Mouse (Mus musculus) large intestine, adult 2 months (tissue): ENCODE measurements around the gene Trit1. TPM values are rescaled to one million over a fixed set of nuclear protein-coding genes. Genes with fewer than 3 reads are reported as not detected.
"Not testable (repeated sequence)": the region's sequence is repeated elsewhere in the genome, so short reads cannot be mapped to it uniquely, and the experiment has no call there.

ENCODE experiments used
- DNase-seq: peaks from one replicate; pipeline ENCODE4 v3.0.0-alpha.2; 2012; ENCODE audit warnings: low read depth, low spot score
- WGBS: fragments of 180-500 bp; shearing (Covaris S2); methylation state at CpG from one replicate; pipeline ENCODE4 v1.1.7; 2018; 5-methylcytosine and 5-hydroxymethylcytosine counted together
- polyA plus RNA-seq: library from polyadenylated mRNA; depleted of rRNA; stranded (reverse); fragments of >200 nt; gene quantifications from 2 replicates; pipeline ENCODE4 v1.2.3, GENCODE M21; 2012

Trit1 gene
- polyA plus RNA-seq, 1 experiment: 3.0 TPM

- no peak for DNase-seq
Measured at GRCm38 (mm10) chr4:122996618-122997381, 19.6 kb upstream of the Trit1 start.

GRCm38 (mm10) chr4:122998537-122999262 lies 17.7 kb upstream of the Trit1 start:
- WGBS: 57% methylated on average over 12 of the region's 12 CpGs
- no peak for DNase-seq

More at GRCm38 (mm10) chr4:122996618-122997381, 19.6 kb upstream of the Trit1 start:
- 1% methylated on average over 47 of the region's 47 CpGs for WGBS

- DNase-seq: no peak
- WGBS: 68% methylated on average over 4 of the region's 4 CpGs
Measured at GRCm38 (mm10) chr4:122999263-122999691, 17.1 kb upstream of the Trit1 start.

- DNase-seq: no peak
- 88% methylated on average over 14 of the region's 14 CpGs for WGBS
Measured at GRCm38 (mm10) chr4:123000130-123000529, 16.3 kb upstream of the Trit1 start.

- DNase-seq: no peak
- 85% methylated on average over 17 of the region's 17 CpGs for WGBS
Measured at GRCm38 (mm10) chr4:123000617-123001342, 15.6 kb upstream of the Trit1 start.

- WGBS: 43% methylated on average over 15 of the region's 15 CpGs
- no peak for DNase-seq
Measured at GRCm38 (mm10) chr4:123005054-123005966, 11.1 kb upstream of the Trit1 start.

GRCm38 (mm10) chr4:123012501-123012900 lies 3.9 kb upstream of the Trit1 start:
- not testable (repeated sequence) for DNase-seq
- 93% methylated on average over 4 of the region's 4 CpGs for WGBS

- no peak for DNase-seq
- WGBS: 66% methylated on average over 5 of the region's 5 CpGs
Measured at GRCm38 (mm10) chr4:123013346-123013945, 3.0 kb upstream of the Trit1 start.

- no peak for DNase-seq
- WGBS: 46% methylated on average over 3 of the region's 3 CpGs
Measured at GRCm38 (mm10) chr4:123013949-123014406, 2.4 kb upstream of the Trit1 start.

GRCm38 (mm10) chr4:123014501-123015282 lies 1.7 kb upstream of the Trit1 start:
- 58% methylated on average over 7 of the region's 7 CpGs for WGBS
- no peak for DNase-seq

GRCm38 (mm10) chr4:123021591-123021990 lies 5.2 kb downstream of the Trit1 start:
- DNase-seq: no peak
- 84% methylated on average over 3 of the region's 3 CpGs for WGBS

- WGBS: 88% methylated on average over 1 of the region's 1 CpGs
- DNase-seq: no peak
Measured at GRCm38 (mm10) chr4:123022896-123023295, 6.5 kb downstream of the Trit1 start.

GRCm38 (mm10) chr4:123025418-123025817 lies 9.0 kb downstream of the Trit1 start:
- DNase-seq: no peak
- 60% methylated on average over 2 of the region's 2 CpGs for WGBS

GRCm38 (mm10) chr4:123026161-123026560 lies 9.8 kb downstream of the Trit1 start:
- WGBS: 95% methylated on average over 13 of the region's 13 CpGs
- no peak for DNase-seq

- 70% methylated on average over 4 of the region's 4 CpGs for WGBS
- no peak for DNase-seq
Measured at GRCm38 (mm10) chr4:123026597-123026996, 10.2 kb downstream of the Trit1 start.

GRCm38 (mm10) chr4:123034841-123035240 lies 18.4 kb downstream of the Trit1 start:
- 88% methylated on average over 2 of the region's 2 CpGs for WGBS
- no peak for DNase-seq

GRCm38 (mm10) chr4:123035636-123036035 lies 19.2 kb downstream of the Trit1 start:
- DNase-seq: no peak
- 97% methylated on average over 2 of the region's 2 CpGs for WGBS

- 61% methylated on average over 3 of the region's 3 CpGs for WGBS
- DNase-seq: no peak
Measured at GRCm38 (mm10) chr4:123036710-123037109, 20.3 kb downstream of the Trit1 start.
